Mouse (Mus musculus) monocyte, adult 2 months (primary cell): Measurements from ENCODE around the gene Olfr310.

Source experiments
- DNase-seq, 2 experiments: peaks; one replicate each; pipeline ENCODE4 v3.0.0; 2022; ENCODE audit warnings: low spot score in 2 of 2, low read depth in 1 of 2

The Olfr310 gene

DNA sequence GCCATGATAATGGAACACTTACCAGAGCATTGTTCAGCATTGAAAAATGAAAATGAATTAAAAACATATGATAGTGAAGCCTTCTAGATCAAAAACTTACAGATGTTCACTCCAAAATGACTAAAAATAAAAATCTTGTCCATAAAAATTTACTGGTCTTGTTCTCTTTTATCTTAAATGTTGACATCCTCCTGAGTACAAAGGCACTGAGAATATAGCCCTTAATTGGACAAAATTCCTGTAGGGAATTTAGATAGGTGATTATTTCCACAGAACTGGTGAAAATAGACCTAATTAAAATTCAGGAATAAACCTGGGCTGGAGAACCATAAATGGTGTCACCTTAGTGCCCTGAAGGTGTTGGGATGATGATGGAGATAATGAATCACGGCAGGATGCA lies at the start of gene Olfr310:
Gene Olfr310 (minus strand): TSS at position 101 of the 400 bp plus-strand sequence.
- DNase-seq, result no peak

DNA sequence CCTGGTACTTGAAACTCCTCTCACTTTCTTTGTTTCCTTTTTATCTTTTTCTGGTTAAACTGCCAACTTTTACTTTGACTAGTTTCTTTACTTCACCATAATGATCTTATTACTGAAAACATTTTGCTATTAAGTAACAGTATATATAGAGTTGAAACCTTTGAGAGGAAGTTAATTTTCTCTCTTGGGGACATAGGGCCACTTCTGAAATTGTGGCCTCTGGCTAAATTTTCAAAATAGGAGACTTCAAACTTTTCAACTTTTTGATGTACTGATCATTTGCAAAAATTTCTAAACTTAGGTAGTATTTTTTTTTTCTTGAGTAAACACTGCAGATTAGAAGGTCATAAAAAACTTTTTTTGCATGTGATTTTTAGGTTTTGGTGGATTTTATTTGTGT lies 48.6 kb upstream of the Olfr310 start, which contains the start of gene Olfr308:
Gene Olfr308 (minus strand): TSS at position 101 of the 400 bp plus-strand sequence.
- no peak for DNase-seq

DNA sequence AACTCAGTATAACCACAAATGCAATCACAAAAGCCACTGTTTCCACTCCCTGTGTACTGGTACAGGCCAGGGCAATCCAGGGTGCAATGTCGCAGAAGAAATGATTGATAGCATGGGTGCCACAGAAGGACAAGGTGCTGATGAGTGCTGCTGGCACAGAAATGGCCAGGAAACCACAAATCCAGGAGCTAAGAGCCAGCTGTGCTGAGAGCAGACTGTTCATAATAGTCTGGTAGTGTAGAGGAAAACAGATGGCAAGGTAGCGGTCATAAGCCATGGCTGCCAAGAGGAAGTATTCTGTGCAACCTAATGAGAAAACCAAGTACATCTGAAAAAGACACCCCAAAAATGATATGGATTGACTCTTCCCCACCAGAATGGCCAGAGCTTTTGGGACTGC lies 44.4 kb upstream of the Olfr310 start:
- no peak for DNase-seq

DNA sequence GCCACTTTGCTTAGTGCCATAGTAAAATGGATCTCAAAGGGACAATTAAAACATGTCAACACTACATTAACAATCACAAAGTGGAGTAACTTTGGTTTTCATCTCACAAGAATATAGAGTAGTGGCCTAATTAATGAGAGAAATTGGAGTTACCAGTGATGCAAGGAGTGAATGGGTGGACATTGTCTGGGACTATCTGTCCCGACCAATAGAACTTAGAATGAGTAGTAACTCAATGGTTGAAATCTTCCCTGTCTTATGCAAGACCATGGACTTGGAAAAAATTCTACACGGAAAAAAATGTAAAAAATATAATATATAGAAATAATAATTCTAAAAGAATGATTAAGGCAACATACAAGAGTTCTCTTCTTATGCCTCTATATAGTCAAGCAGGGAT lies 36.6 kb upstream of the Olfr310 start, which contains the start of gene Olfr309:
Gene Olfr309 (minus strand): TSS at position 101 of the 400 bp plus-strand sequence.
- DNase-seq, result no peak

DNA sequence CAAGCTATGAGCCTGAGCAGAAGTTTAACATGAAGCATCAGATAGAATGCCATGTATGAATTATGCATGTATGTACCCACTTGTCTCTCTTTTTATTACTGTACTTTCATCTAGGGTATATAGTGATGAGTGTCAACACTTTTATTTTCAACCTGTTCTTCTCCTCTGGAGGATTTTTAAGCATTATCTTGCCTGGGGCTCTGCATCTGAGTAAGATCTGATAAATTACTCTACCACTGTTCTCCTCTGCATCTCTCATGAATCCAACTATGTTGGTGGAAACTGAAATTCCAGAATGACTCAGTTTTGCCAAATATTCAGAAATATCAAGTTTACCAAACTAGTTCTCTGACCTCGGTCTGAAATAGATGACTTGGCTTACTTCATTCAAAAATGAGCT lies 30.8 kb downstream of the Olfr310 start, which contains the start of gene Vmn2r76:
Gene Vmn2r76 (minus strand): TSS at position 101 of the 400 bp plus-strand sequence.
- no peak for DNase-seq
